Mouse (Mus musculus): Measurements from ENCODE around the gene Drd2. TPM values are rescaled to one million over a fixed set of nuclear protein-coding genes. Genes with fewer than 3 reads are reported as not detected.

Drd2 gene
- total RNA-seq (2015; ENCODE audit: low replicate concordance), result not detected in 2 replicates
- total RNA-seq (2017; ENCODE audit: low replicate concordance), result not detected in 2 replicates

DNA sequence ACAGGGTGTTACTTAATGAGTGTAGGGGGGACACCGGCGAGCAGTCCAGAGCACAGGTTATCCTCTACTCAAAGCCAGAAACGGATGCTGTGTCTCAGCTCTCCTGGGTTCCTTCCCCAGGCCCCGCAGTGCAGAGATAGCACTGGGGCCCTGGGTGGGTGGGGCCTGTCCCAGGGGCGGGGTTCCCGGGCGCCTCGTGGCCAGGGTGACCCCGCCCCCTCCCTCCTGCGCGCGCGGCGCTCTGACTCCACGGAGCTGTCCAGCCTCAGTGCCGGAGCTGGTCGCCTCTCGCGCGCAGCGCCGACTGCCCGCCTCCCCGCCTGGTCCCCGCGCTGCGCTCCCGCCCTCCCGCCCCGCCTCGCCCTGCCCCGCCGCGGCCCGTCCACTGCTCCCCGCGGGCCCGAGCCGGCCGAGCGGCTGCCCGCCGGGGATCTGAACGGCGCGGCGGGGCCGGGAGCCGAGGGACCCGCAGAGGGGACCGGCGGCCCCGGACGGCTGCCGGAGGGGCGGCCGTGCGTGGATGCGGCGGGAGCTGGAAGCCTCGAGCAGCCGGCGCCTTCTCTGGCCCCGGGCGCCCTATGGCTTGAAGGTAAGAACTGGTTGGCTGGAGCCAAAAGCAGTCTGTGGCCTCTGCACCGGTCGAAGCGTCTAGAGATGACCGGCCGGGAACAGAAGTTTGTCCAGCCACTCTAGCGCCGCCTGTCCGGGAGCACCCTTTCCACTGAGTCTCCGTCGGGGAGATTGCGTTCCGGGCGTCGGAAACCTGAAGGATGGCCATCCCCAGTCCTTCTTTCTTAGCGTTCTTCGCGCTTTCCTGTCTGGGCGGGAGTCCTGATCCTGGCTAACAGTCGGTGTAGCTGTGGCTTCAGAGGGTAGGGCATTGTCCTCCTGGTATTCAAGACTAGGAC, at the start of gene Drd2:
TSS of gene Drd2 (plus strand) at position 492 of the 908 bp plus-strand sequence.
- no peak for ATAC-seq (replicated peaks; ENCODE audit: low FRiP score, poor library complexity, severe bottlenecking)

- no peak for ATAC-seq (replicated peaks; ENCODE audit: low FRiP score, poor library complexity, severe bottlenecking)
These were observed 45.3 kb upstream of the Drd2 start for GRCm38 (mm10) chr9:49295101-49295500.

GRCm38 (mm10) chr9:49307576-49307975, 32.9 kb upstream of the Drd2 start:
- no peak for ATAC-seq (replicated peaks; ENCODE audit: low FRiP score, poor library complexity, severe bottlenecking)

- ATAC-seq (replicated peaks; ENCODE audit: low FRiP score, poor library complexity, severe bottlenecking), result no peak
These were observed 29.6 kb upstream of the Drd2 start for GRCm38 (mm10) chr9:49310821-49311220.

DNA sequence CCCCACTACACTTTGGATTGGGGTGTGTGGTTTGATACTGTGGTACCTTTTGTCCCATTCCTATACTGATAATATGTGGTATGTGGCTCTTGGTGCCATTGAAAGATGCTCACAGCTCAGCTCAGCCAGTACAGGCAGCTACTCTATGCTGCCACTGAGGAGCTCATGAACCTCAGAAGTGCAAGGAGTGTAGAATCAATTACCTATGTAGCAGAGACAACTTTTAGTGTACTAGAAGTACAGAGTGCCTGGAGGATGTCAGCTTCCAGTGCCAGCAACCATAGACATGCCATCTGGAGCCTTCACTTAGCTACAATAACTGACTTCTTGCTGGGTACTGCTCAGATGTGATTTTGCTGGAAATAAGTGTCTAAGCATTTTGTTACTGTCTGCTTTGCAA, 21.8 kb upstream of the Drd2 start:
- no peak for ATAC-seq (replicated peaks; ENCODE audit: low FRiP score, poor library complexity, severe bottlenecking)

GRCm38 (mm10) chr9:49341044-49341365, 578 bp downstream of the Drd2 start:
- ATAC-seq (replicated peaks; ENCODE audit: low FRiP score, poor library complexity, severe bottlenecking), result no peak

- ATAC-seq (replicated peaks; ENCODE audit: low FRiP score, poor library complexity, severe bottlenecking), result no peak
These were observed 25.3 kb downstream of the Drd2 start for GRCm38 (mm10) chr9:49365763-49366162.

DNA sequence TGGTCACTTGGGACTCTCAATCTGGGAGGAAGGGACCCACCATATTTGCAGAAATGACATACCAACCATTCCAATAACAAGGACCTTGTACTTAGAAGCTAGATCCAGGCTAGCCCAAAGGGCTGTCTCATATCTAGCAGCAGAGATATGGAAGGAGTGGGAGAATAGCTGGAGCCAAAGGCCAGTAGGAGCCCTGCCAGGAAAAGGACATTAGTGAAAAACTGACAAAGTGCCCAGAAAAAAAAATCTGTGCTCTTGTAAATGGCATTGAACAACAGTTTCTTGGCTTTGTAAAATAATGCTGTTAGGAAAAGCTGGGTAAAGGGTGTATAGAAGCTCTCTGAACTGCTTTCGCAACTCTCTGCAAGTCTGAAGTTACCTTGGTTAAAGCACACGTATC, 33.5 kb downstream of the Drd2 start:
- ATAC-seq (replicated peaks; ENCODE audit: low FRiP score, poor library complexity, severe bottlenecking), result no peak

DNA sequence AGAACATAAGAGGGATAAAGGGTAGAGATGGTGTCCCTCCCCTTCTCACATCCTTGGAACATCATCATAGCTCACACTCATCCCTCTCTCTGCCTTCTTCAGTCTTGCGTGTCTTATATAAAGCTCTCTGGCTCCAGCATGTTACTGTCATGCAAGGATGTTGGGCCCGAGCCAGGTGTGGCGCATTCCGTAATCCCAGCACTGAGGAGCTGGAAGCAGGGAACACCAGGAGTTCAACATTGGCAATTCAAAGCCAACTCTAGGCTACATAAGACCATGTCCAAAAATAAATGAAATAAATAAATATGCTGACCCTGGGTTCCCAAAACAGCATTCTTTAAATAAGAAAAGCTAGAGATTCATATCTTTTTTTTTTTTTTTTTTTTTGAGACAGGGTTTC, 39.5 kb downstream of the Drd2 start:
- no peak for ATAC-seq (replicated peaks; ENCODE audit: low FRiP score, poor library complexity, severe bottlenecking)

- ATAC-seq (replicated peaks; ENCODE audit: low FRiP score, poor library complexity, severe bottlenecking), result no peak
These were observed 43.6 kb downstream of the Drd2 start for GRCm38 (mm10) chr9:49384041-49384440.

GRCm38 (mm10) chr9:49384855-49385254, 44.4 kb downstream of the Drd2 start:
- no peak for ATAC-seq (replicated peaks; ENCODE audit: low FRiP score, poor library complexity, severe bottlenecking)

- no peak for ATAC-seq (replicated peaks; ENCODE audit: low FRiP score, poor library complexity, severe bottlenecking)
These were observed 44.9 kb downstream of the Drd2 start for GRCm38 (mm10) chr9:49385301-49385700.

GRCm38 (mm10) chr9:49386119-49386518, 45.7 kb downstream of the Drd2 start:
- ATAC-seq (replicated peaks; ENCODE audit: low FRiP score, poor library complexity, severe bottlenecking), result no peak

GRCm38 (mm10) chr9:49392242-49392641, 51.8 kb downstream of the Drd2 start:
- ATAC-seq (replicated peaks; ENCODE audit: low FRiP score, poor library complexity, severe bottlenecking), result no peak

GRCm38 (mm10) chr9:49396006-49396405, 55.6 kb downstream of the Drd2 start:
- no peak for ATAC-seq (replicated peaks; ENCODE audit: low FRiP score, poor library complexity, severe bottlenecking)

DNA sequence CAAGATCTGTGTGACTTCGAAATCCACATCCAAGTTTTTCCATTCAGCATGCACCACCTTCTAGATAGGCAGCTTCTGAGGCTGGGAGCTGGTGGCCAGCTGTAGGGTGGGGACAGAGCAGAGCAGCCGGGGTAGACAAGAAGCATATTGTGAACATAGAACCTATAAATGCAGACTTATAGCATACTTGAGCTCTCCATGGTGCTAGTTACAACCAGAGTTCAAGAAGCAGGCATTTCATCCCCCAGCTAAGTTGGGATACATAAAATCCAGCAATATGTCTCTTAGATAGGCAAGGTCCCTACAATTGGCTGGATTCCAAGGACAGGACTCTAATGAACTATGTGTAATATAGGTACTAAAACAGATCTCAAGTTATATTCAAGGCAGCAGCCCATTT, 63.3 kb downstream of the Drd2 start:
- no peak for ATAC-seq (replicated peaks; ENCODE audit: low FRiP score, poor library complexity, severe bottlenecking)

- ATAC-seq (replicated peaks; ENCODE audit: low FRiP score, poor library complexity, severe bottlenecking), result no peak
These were observed 66.6 kb downstream of the Drd2 start for GRCm38 (mm10) chr9:49407028-49407427.

DNA sequence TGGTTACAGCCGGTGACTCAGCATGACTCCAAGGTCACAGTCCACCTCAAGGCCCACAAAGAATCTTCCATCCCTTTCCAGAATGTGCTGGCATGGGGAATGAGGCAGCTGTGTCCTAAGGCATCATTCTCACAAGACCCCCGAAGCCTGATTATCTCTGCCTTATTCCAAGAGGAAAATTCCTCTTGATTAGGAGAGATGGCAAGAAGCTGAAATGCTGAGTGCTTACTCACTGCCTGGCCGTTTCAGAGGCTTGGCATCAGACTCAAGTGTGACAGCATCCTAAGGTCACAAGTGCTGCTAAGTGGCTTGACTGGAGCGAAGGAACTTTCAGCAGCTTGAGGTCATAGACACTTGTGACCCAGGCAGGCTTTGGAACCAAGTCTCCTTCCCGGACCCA, 70.2 kb downstream of the Drd2 start:
- ATAC-seq (replicated peaks; ENCODE audit: low FRiP score, poor library complexity, severe bottlenecking), result no peak

DNA sequence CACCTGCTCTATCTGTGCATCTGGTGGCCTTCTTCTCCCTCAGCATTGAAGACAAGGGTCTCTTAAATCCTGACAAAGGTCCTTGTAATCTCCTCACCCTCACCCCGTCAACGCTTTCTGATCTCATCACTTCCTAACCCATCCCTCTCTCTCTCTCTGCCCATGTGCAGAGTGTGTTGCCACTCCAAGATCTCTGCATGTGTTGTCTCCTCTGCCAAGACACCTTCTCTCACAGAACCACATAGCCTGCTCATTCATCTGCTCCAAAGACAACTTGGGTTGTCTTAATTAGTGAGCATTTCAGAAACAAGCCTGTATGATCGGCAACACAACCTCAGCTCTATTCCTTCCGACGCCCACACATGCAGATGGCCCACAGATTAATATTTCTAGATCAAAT, 83.4 kb downstream of the Drd2 start:
- no peak for ATAC-seq (replicated peaks; ENCODE audit: low FRiP score, poor library complexity, severe bottlenecking)

GRCm38 (mm10) chr9:49425585-49425984, 85.2 kb downstream of the Drd2 start:
- no peak for ATAC-seq (replicated peaks; ENCODE audit: low FRiP score, poor library complexity, severe bottlenecking)

DNA sequence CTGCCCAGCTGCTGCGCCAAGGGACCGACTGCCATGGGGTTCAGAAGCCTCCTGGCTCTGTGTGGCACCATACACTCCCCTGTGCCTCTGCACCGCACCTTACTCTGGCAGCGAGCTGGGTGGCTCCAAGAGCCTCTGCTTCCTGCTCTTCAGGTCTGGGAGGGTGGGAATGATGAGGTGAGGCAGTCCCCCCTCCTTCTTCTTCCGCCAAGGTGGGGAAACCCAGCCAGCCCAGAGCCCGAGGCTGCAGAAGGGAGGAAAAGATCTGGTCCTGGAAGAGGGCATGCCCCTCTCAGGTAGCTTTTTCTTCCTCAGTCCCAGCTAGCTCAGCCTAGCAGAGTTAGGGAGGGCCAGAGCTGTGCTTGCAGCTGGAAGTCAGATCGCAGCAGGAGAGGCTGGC, 86.5 kb downstream of the Drd2 start, which contains the start of gene Ankk1:
TSS of gene Ankk1 (minus strand) at position 101 of the 400 bp plus-strand sequence.
- ATAC-seq (replicated peaks; ENCODE audit: low FRiP score, poor library complexity, severe bottlenecking), result no peak

DNA sequence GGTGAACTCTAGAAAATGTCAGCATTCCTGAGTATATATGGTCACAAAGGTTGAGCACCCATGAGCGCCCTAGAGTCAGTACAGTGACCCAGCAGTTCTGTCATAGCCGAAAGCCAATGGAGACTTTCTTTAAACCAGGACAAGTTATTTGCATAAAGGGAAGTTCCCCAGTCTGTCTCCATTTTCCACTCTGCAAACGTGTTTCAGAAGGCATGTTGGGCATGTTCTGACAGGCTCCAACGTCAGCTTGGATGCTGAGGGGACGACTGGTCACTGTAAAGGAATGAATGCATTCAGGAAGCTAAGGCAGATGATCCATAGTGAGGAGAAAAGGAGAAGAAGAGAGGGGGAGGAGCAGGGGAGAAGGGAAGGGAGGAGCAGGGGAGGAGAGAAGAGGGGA, 87.1 kb downstream of the Drd2 start:
- no peak for ATAC-seq (replicated peaks; ENCODE audit: low FRiP score, poor library complexity, severe bottlenecking)

Data from erythroid progenitor cell, adult 5-6 weeks (primary cell).